Mouse (Mus musculus) natural killer cell, adult 2 months (primary cell): Measurements from ENCODE around the gene Gm49336.

Experiments used
- DNase-seq, 2 experiments: peaks; one replicate each; pipeline ENCODE4 v3.0.0; 2022; ENCODE audit warnings: low spot score in 2 of 2

Gene Gm49336

GRCm38 (mm10) chr14:60251281-60252003 lies at the start of gene Gm49336, which contains the start of gene Nupl1:
Gm49336 (minus strand) TSS chr14:60251507.
Nupl1 (minus strand) TSS chr14:60251431.
- DNase-seq: peak; percentile 97 to 98

DNA sequence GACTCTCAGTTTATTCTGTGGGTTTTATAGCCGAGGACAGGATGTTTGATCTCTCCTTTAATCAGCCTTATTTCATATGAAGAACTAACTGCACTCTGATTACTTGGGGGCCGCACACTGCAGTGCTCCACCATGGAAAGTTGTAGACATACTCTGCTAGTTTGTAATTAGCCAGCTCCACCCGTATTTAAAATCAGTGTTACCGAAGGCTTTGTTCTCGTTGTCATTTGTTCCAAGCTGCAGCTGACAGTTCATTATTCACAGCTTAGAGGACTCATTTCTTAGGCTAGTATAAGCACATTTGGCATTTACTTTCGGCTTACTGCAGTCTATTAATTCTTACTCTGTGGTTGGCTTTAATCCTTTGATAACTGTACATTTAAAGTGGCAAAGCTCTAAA lies 49.7 kb upstream of the Gm49336 start:
- no peak for DNase-seq

DNA sequence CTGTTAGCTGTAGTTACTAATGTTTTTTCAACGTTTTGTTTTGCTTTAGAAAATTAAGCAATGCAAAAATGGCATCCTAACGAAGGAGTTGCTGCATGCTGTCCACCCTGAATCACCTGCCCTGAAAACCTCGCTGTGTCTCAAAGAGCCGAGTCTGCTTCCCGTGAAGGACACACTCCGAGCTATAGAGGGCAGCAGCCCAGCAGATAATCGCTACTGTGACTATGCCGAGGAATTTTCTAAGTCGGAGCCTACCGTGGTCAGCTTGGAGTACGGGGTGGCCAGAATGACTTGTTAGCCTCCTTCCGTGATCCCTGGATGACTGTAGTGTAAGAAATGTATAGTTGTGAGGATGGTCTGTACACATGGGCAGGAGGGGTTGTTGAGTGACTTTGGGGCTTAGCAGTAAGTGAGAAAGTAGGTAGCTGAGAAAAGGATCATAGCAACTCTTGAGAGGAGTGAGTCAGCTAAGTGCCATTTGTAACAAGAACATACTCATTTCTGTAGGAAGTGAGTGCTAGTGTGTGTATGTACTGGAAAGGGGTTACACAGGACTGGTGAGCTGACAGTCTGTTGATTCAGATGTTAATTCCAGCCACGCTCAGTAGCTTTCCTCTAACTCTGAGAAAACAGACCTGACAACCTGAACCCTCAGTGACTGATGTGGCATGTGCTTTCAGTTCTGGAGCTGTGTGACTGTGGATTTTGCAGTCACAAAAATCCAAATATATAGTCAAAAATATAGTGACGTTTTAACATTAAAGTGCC lies 49.1 kb upstream of the Gm49336 start:
- no peak for DNase-seq

DNA sequence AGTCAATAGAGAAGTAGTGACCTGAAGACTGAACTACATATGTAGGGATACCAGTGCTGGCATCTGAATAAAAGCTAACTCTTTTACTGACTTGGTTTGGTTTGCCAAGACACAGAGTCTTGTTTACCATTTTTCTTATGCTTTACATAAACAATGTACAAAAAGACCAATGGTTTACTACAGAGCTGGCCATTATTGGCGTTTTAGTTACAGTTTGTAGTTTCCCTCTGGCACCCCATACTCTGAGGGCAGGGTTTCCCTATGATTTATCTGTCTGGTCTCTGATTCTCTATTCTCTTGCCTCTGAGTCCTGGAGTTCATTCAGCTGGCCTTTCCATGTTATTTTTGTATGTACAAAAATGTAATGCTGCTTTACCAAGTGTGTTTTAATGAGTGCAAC lies 44.2 kb upstream of the Gm49336 start:
- no peak for DNase-seq

- no peak for DNase-seq
These were observed 39.1 kb upstream of the Gm49336 start for GRCm38 (mm10) chr14:60290363-60290762.

GRCm38 (mm10) chr14:60286194-60286863 lies 35.0 kb upstream of the Gm49336 start:
- no peak for DNase-seq

DNA sequence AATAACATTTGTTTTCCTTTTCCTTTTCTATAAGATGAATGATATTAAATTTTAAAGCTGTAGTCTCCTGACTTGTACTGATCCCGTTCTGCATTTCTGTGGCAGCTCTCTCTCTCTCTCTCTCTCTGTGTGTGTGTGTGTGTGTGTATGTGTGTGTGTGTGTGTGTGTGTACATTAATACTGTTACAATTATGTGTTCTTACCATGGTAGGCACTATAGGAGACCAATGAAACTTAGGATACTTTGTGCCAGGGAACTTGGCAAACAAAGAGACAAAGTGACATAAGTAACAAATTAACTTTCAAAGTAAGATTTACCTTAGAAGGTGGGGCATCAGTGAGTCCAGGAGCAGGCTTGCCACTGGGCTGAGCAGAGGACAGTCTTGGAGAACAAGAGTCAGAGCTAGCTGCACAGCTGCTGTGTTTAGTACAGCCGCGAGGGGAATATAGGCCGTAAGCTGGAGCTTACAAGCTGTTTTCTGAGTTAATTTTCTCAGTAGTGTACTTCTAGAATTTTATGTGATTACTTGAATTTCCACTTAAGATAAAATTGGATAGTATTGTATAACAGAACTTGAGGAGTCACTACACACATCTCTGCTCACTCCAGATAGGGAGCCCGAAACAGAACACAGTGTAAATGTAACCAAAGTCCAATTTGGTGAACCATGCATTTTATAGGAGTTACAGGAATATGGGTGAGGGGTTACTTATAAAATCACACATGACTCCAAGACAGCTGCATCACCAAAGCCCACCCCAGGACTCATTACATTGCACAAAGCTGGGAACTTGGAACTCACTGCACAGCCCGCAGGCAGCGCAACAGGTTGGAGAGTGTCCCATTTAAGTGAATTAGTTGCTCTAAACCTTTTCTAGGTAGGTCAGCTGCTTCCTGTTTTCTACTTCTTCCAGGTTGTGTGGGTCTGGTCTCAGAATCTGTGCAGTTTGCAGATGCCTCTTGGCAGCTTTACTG lies 24.3 kb upstream of the Gm49336 start:
- DNase-seq: no peak

GRCm38 (mm10) chr14:60273346-60273745 lies 22.0 kb upstream of the Gm49336 start:
- no peak for DNase-seq

DNA sequence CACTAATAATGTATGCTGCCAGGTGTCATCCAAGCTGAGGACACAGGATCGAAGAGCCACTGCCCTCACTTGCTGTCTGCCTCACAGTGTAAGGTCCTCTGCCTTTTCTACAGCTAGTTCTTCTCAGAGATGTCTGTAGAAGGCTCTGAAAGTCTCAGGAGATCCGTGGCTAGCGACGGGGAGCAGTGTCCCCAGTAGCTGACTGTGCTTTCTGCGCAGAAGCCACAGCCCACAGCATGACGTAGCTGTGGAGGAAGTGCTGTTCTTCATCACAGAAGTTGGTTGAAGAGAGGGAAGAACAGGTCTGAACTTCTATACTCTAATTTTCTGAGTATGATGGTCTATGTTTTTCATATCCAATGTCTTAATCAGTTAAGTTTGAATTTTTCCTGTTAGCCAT lies 18.0 kb upstream of the Gm49336 start:
- DNase-seq: peak; percentile 49 to 54

DNA sequence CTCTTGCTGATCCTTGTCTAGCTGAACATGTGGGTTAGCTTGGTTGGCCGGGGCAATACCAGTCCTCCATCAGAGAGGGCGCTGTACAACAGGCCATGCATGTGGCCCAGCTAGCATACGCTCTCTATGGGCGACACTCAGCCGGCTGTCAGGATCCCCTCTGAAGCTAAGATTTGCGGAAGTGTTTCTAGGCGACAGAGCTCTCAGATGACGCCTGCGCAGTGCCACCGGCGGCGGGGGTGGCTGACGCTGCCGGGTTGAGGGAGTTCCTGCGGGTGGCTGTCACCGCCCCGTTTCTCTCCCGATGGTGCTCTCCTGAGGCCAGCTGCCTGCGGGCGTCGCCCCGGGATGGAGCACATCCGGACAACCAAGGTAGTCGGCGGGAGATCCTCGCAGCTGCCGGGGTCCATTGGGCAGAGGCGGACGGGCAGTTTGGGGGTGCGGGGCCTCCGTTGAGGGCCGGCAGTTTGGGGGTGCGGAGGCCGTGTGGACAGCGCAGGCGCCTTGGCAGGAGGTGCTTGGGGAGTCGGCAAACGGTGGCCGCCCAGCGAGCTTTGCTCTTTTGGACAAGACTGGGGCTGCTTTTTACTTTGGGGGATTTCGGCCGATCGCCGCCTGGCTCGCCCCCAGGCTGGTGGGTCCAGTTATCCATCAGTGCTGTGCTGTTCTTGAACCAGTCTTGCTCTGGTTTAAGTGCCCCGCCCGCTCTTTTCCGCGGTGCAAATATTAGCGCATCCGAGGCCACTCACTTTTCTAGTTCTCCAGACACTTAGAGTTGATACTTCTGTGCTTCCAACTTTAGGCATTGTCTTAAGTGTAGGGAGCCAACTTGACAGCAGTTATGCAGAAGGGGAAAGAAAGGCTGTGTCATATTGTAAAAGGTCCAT lies 13.9 kb upstream of the Gm49336 start, which contains the start of gene Mtmr6:
Mtmr6 (plus strand) TSS at position 239 of the 887 bp plus-strand sequence.
- peak; percentile 92 to 94 for DNase-seq

DNA sequence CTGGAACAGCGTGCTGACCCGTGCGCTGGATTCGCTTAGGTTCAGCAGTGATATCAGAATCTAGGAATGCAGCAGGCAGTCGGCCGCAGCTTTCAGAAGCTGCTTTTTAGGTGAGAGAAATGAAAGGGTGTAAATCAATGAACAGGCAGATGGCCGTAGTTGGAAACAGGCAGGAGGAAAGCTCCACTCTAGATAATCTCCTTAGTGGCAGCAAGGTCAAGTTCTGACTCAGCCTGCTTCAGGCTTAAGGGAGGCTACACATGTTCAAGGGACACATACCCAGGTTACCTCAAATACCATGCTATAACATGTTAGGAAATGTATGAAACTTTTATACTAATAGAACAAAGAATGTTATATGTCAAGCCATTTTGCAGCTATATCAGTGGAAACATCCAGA lies 11.0 kb upstream of the Gm49336 start:
- no peak for DNase-seq

GRCm38 (mm10) chr14:60257851-60258250 lies 6.5 kb upstream of the Gm49336 start:
- no peak for DNase-seq

DNA sequence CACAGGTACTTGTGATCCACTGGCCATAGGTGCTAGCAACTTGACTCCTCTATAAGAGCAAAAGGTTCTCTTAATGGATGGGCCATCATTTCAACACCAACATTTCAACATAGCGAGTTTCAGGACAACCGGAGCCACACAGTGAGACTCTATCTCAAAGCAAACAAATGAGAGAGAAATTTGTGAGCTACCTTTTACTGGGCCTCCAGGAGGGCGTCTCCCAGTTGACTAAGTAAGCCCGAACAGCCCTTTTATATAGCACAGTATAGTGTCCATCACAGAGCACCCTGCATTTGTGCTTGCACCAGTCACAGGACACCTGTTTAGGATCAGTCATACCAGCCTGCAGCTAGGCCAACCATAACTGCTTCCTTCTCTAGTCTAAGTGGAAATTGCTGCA lies 5.8 kb upstream of the Gm49336 start:
- no peak for DNase-seq

GRCm38 (mm10) chr14:60256356-60256755 lies 5.0 kb upstream of the Gm49336 start:
- DNase-seq: no peak

DNA sequence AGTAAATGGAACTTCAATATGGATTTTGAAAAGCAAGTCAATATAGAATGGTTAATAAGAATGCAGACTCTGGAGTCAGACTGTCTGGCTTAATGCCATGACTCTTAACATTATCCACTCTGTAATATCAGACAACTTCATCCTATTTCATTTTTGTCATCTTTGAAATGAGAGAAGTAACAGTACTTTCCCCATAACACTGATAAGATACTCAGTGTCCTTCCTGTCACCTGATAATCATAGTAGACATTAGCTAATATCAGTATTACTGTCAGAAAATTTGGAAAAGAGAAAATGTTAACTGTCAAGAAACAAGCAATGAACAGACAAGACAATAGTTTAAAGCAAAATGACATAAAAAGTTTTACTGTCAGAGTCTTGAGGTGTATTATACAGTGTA lies 3.5 kb upstream of the Gm49336 start:
- no peak for DNase-seq

GRCm38 (mm10) chr14:60253466-60253865 lies 2.2 kb upstream of the Gm49336 start:
- DNase-seq: no peak

DNA sequence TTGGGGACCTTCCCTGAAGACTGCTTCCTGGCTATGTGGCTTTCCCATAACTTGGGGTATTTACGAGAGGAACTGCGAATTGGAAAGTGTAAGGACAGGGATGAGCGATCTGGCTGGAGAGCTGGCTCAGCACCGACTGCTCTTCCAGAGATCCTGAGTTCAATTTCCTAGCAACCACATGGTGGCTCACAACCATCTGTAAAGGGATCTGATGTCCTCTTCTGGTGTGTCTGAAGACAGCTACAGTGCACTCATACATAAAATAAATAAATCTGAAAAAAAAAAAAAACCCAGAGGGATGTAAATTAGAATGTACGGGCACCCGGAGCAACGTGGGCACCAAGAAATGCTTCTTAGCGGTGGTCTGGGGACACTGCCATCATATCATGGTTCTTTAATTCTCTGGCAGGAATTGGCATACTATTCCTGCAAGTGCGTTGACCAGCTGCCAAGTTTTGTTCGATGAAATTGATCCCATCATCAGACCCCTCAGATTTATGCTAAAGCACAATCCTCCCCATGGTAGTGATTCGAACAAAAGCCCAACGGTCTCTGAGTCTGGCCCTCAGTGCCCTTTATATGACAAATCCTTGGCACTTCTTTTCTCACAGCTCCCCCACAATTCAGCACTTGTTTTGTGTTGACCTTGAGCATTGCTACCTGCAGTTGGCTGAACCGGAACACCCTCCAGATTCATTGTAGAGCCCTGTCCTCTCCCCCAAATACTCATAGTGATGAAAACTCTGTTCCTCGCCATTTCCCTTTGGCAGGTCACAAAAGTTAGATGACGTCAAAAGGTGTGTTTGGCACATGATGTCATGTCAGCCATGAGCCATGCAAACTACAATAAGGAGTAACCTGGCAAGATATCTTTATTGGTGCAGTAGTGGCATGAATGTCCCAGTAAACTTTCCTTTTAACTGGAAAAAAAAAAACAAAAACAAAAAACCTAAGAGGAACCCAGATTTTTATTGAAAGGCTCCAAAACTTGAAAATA lies 995 bp upstream of the Gm49336 start:
- DNase-seq: no peak

DNA sequence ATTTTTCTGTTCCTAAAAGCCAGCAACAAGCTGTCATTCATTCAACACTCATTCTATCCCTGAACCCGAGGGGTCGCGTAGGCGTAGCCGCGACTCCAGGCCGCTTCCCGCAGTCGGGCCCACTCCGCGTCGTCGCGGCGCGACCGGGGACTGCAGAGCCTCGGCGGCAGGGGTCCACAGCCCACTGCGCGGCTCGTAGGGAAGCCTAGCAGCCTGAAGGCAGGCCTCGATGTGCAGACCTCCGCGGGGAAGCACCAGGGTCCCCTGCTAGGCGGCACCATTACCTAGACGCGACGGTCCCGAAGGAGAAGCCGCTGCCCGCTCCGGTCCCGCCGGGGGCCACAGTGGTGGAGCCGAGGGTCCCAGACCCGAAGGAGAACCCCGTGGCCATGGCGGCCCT lies 428 bp downstream of the Gm49336 start:
- DNase-seq: no peak

DNA sequence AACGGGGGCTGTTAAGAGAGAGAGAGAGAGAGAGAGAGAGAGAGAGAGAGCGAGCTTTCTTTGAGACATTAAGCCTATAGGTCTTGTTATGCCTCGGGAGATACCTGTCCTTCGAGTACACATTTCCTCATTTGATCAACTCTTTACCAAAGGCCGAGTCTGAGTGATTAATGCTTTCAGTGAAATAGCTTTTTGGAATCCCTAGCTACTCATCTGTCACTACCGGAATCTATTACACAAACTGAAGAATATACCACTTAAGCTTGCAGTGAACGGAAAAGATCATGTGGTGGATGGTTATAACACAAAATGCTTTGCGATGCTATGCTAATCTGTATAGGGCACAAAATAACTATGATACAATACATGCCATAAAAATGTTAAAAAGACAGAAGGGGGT lies 941 bp downstream of the Gm49336 start:
- DNase-seq: no peak
